Mouse (Mus musculus) kidney, postnatal 0 days (tissue): ENCODE measurements around the gene Lhfpl3. TPM values are rescaled to one million over a fixed set of nuclear protein-coding genes. Genes with fewer than 3 reads are reported as not detected.

Source experiments
- ATAC-seq: fragments of 200-750 bp; cut with Nextera tagmentation; replicated peaks from 2 replicates; pipeline ENCODE4 v1.8.0; 2017; ENCODE audit warnings: low read depth, moderate number of reproducible peaks, moderate TSS enrichment, moderate library complexity; ENCODE audit not compliant: low FRiP score
- DNase-seq: peaks from one replicate; pipeline ENCODE4 v3.0.0-alpha.2; 2016; ENCODE audit warnings: low spot score
- H3K27ac ChIP-seq: fragments of 300-500 bp; sonication (generic); 2 replicates; pipeline ENCODE4 v1.5.1; 2014; ENCODE audit warnings: mild to moderate bottlenecking
- H3K27me3 ChIP-seq: fragments of 300-500 bp; sonication (generic); 2 replicates; pipeline ENCODE4 v1.6.1; 2014; ENCODE audit warnings: low read length, mixed read lengths; ENCODE audit not compliant: insufficient read depth
- H3K36me3 ChIP-seq: fragments of 300-500 bp; sonication (generic); 2 replicates; pipeline ENCODE4 v1.6.1; 2014; ENCODE audit warnings: low read length, mixed read lengths; ENCODE audit not compliant: insufficient read depth
- H3K4me1 ChIP-seq: fragments of 300-500 bp; sonication (generic); replicated peaks from 2 replicates; pipeline ENCODE4 v1.6.1; 2014; ENCODE audit warnings: antibody characterized with exemption, low read length, mixed read lengths; ENCODE audit not compliant: insufficient read depth
- H3K4me2 ChIP-seq: fragments of 300-500 bp; sonication (generic); 2 replicates; pipeline ENCODE4 v1.6.1; 2014; ENCODE audit warnings: mild to moderate bottlenecking, low read length, moderate library complexity, mixed read lengths
- H3K4me3 ChIP-seq: fragments of 300-500 bp; sonication (generic); replicated peaks from 2 replicates; pipeline ENCODE4 v1.5.1; 2014; ENCODE audit warnings: low read depth, low read length
- H3K9ac ChIP-seq: fragments of 300-500 bp; sonication (generic); 2 replicates; pipeline ENCODE4 v1.6.1; 2014; ENCODE audit warnings: low read depth, low read length
- H3K9me3 ChIP-seq: fragments of 300-500 bp; sonication (generic); replicated peaks from 2 replicates; pipeline ENCODE4 v1.6.1; 2016; ENCODE audit warnings: low read length, inconsistent platforms, mixed read lengths
- CTCF ChIP-seq: IDR thresholded peaks from 2 replicates; pipeline ENCODE4 v1.5.1; 2016; ENCODE audit warnings: antibody characterized with exemption, low read depth, mild to moderate bottlenecking, moderate library complexity
- WGBS: fragments of 180-500 bp; shearing (Covaris S2); extraction: QIAGEN DNeasy Blood & Tissue Kit; methylation state at CpG from one replicate; pipeline ENCODE4 v1.1.7; 2014; 5-methylcytosine and 5-hydroxymethylcytosine counted together
- polyA plus RNA-seq: library from polyadenylated mRNA; unstranded; fragments of >200 nt; fragmentation: Nextera tagmentation; extraction: Ambion mirVana; gene quantifications from 2 replicates; pipeline ENCODE4 v1.2.1, GENCODE M21; 2015

Lhfpl3 gene
- polyA plus RNA-seq, 1 experiment from 2014 or later: 1.3 TPM

GRCm38 (mm10) chr5:22999811-23000210 lies 254.0 kb downstream of the Lhfpl3 start:
- Histone ChIP-seq H3K36me3 (no peaks in the 10 kb centered on the region), H3K27me3 (no peaks in the 10 kb centered on the region), H3K4me1 (no peaks in the 10 kb centered on the region), H3K4me3 (no peak overlapping the region), H3K4me2 (no peak overlapping the region), H3K9me3 (no peaks in the 10 kb centered on the region), H3K9ac (no peak overlapping the region), H3K27ac (no peak overlapping the region)
- ATAC-seq (no peak), DNase-seq (no peak)
- no peak for TF ChIP-seq CTCF
- 68% methylated on average over 3 of the region's 3 CpGs for WGBS

DNA sequence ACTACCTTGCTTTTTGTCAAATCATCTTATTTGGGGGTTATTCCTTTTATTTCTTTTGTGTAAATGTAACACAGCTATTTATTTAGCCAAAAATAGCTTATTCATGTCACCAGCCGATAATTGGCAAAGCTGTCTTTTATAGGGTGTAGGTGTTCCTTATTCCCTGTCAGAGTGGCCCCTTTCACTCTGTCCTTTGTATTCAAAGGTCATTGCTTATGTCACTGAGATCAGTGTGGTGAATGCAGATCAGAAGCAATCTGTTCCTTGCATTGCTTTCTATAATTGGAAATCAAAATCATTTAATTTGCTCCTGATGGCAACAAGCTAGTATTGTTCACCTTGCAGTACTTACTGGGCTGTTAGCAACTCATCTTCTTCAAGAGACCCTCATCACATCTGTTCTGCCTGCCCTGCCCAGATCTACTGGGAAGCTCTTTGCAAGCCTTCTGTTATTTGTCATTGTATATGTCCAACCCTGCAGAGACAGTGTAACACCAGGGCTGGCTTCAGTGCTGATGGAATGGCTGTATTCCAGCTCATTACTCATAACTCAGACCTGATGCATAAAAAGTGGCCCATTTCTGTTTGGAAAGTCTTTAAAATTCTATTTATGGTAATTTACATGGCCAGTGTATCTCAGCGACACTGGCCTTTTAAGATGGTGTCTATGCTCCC lies 257.4 kb downstream of the Lhfpl3 start:
- H3K4me2 ChIP-seq: no peak overlapping the region
- no peaks in the 10 kb centered on the region for H3K4me1 ChIP-seq
- H3K27ac ChIP-seq: no peak overlapping the region
- no peak overlapping the region for H3K9ac ChIP-seq
- no peaks in the 10 kb centered on the region for H3K9me3 ChIP-seq
- 85% methylated on average over 2 of the region's 2 CpGs for WGBS
- ATAC-seq (no peak), DNase-seq (no peak)
- H3K27me3 ChIP-seq: no peaks in the 10 kb centered on the region
- H3K4me3 ChIP-seq: no peak overlapping the region
- TF ChIP-seq CTCF: no peak
- H3K36me3 ChIP-seq: no peaks in the 10 kb centered on the region

GRCm38 (mm10) chr5:23006207-23006606 lies 260.3 kb downstream of the Lhfpl3 start:
- Histone ChIP-seq H3K27me3 (no peaks in the 10 kb centered on the region), H3K4me1 (no peaks in the 10 kb centered on the region), H3K36me3 (no peaks in the 10 kb centered on the region), H3K9ac (no peak overlapping the region), H3K9me3 (no peaks in the 10 kb centered on the region), H3K4me2 (no peak overlapping the region), H3K27ac (no peak overlapping the region), H3K4me3 (no peak overlapping the region)
- ATAC-seq (no peak), DNase-seq (no peak)
- TF ChIP-seq CTCF: no peak
- 87% methylated on average over 1 of the region's 1 CpGs for WGBS

DNA sequence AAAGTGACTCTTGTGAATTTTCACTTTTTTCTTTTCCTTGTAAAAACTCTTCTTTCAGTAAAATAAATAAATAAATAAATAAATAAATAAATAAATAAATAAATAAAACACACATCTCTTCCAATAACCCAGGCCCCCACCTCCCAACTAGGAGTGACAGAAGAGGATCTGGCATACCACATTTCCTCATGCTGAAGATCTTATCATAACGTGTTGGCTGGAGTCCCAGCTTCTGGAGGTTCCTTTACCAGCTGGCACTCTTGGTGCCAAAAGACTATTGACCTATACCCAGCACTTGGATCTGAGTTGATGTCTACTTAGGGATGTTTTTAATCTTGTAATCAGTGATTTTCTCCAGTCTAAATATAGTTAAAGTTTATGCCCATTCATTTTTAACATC lies 264.6 kb downstream of the Lhfpl3 start:
- ATAC-seq (no peak), DNase-seq (no peak)
- H3K9ac ChIP-seq: no peak overlapping the region
- H3K4me1 ChIP-seq: no peaks in the 10 kb centered on the region
- no peaks in the 10 kb centered on the region for H3K36me3 ChIP-seq
- no peak overlapping the region for H3K4me2 ChIP-seq
- 59% methylated on average over 1 of the region's 1 CpGs for whole genome bisulfite sequencing
- no peak overlapping the region for H3K27ac ChIP-seq
- H3K9me3 ChIP-seq: no peaks in the 10 kb centered on the region
- H3K27me3 ChIP-seq: no peaks in the 10 kb centered on the region
- TF ChIP-seq CTCF: no peak
- no peak overlapping the region for H3K4me3 ChIP-seq

GRCm38 (mm10) chr5:23013997-23014396 lies 268.1 kb downstream of the Lhfpl3 start:
- Histone ChIP-seq H3K9me3 (no peaks in the 10 kb centered on the region), H3K27ac (no peak overlapping the region), H3K4me2 (no peak overlapping the region), H3K27me3 (no peaks in the 10 kb centered on the region), H3K4me1 (no peaks in the 10 kb centered on the region), H3K36me3 (no peaks in the 10 kb centered on the region), H3K4me3 (no peak overlapping the region), H3K9ac (no peak overlapping the region)
- no peak for DNase-seq
- ATAC-seq: no peak
- TF ChIP-seq CTCF: no peak

DNA sequence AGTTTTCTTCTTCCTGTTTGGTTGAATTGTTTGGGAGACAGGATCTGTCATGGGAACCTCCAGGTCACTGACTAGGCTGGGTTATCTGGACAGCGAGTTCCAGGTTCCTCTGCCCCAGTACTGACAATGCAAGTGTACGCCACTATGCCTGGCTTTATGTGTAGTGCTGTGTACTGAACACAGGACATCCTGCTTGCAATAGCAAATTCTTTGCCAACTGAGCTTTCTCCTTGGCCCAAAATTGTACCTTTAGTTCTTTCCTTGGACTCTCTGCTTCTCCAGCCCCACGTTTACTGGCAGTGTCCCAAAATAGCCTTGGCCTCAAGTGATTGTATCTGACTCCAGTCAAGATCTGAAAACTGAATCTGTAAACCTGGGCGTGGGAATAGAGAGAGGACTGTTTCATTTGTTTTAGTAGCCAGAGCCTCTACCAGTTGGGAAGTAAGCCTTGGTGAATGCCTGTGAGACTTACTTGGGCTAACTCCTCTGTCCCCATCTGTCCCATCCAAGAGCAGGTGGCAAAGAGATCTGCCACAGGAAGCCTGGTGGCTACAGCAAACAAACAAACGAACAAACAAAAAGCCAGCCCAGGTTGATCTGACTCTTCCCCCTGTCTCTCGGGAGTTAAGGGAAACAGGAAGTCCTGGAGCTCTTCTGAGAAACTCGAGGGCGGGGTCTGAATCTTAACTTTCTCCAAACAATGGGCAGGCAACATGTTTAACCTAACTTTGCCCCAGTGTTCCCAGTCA lies 269.9 kb downstream of the Lhfpl3 start:
- no peak for TF ChIP-seq CTCF
- Histone ChIP-seq H3K4me2 (no peak overlapping the region), H3K27me3 (no peaks in the 10 kb centered on the region), H3K27ac (no peak overlapping the region), H3K9ac (no peak overlapping the region), H3K9me3 (no peaks in the 10 kb centered on the region), H3K4me3 (no peak overlapping the region), H3K36me3 (no peaks in the 10 kb centered on the region), H3K4me1 (no peaks in the 10 kb centered on the region)
- no peak for ATAC-seq
- DNase-seq: no peak
- 57% methylated on average over 8 of the region's 8 CpGs for WGBS
